Mouse (Mus musculus) frontal cortex, adult (tissue): ENCODE measurements at regions not wholly inside any gene's neighbourhood (a gene's known extent, or its start where the extent isn't known, plus 50 kb on each side); places are given as distances from the start of the nearest gene placed in this dataset.

Source experiments
- ATAC-seq: cut with Nextera tagmentation; 2 replicates; pipeline ENCODE4 v1.9.2; 2017; ENCODE audit warnings: mild to moderate bottlenecking, moderate library complexity, mixed read lengths; ENCODE audit not compliant: low TSS enrichment

DNA sequence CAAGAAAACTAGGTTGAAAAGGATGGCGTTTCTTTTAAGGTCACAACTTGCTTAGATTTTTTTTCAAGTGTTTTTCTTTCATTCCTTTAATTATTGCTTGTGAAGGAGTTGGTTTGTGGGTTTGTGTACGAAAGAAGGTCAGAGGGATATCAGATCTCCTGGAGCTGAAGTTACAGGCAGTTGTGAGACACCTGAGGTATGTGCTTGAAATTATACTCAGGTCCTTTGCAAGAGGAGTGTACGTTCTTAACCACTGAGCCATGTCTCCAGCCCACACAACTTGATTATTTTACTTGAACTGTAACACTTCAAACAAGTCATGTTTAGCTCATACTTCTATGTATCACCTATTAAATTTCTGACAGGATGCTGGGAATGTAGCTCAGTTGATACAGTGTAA, 82.5 kb upstream of the Scg2 start:
- no peak for ATAC-seq

DNA sequence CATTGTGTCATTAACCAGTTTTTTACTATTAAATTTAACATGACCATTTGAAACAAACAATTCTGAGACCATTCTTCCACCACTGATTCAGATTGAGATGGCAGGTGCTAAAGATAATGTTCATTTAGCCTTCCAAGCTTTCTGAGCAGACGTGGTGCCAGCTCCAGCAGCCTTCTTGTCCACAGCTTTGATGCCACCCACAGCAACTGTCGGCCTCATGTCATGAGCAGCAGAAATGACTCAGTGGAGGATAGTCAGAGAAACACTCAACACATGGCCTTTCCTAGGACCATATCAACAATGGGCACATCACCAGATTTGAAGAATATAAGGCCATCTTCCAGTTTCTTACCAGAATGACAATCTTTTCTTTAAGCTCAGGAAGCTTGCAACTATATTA, 65.8 kb upstream of the Scg2 start:
- peak; percentile 59 for ATAC-seq
